Mouse (Mus musculus) layer of hippocampus, adult 9-11 months (tissue): ENCODE measurements at regions not wholly inside any gene's neighbourhood (a gene's known extent, or its start where the extent isn't known, plus 50 kb on each side); places are given as distances from the start of the nearest gene placed in this dataset.

ENCODE experiments used
- DNase-seq: peaks from one replicate; pipeline ENCODE4 v3.0.0; 2022

- DNase-seq, result peak; percentile 60
Observed at GRCm38 (mm10) chr9:61862071-61862480, 52.3 kb downstream of the Rplp1 start.

GRCm38 (mm10) chr9:61860147-61860546 lies 54.2 kb downstream of the Rplp1 start:
- peak; percentile 27 for DNase-seq

GRCm38 (mm10) chr9:61859438-61859837 lies 54.9 kb downstream of the Rplp1 start:
- no peak for DNase-seq

- DNase-seq, result no peak
Observed at GRCm38 (mm10) chr9:61857817-61858216, 56.5 kb downstream of the Rplp1 start.

- no peak for DNase-seq
Observed at GRCm38 (mm10) chr9:61856686-61857085, 57.7 kb downstream of the Rplp1 start.

GRCm38 (mm10) chr9:61855686-61856085 lies 58.7 kb downstream of the Rplp1 start:
- no peak for DNase-seq

GRCm38 (mm10) chr9:61853841-61854240 lies 60.5 kb downstream of the Rplp1 start:
- DNase-seq, result no peak

GRCm38 (mm10) chr9:61851331-61851730 lies 63.0 kb downstream of the Rplp1 start:
- no peak for DNase-seq

GRCm38 (mm10) chr9:61848401-61848800 lies 65.9 kb downstream of the Rplp1 start:
- DNase-seq, result no peak

- no peak for DNase-seq
Observed at GRCm38 (mm10) chr9:61847496-61847895, 66.8 kb downstream of the Rplp1 start.

- DNase-seq, result no peak
Observed at GRCm38 (mm10) chr9:61844645-61845044, 69.7 kb downstream of the Rplp1 start.

GRCm38 (mm10) chr9:61844141-61844540 lies 70.2 kb downstream of the Rplp1 start:
- no peak for DNase-seq

- no peak for DNase-seq
Observed at GRCm38 (mm10) chr9:61843513-61843912, 70.8 kb downstream of the Rplp1 start.

- DNase-seq, result no peak
Observed at GRCm38 (mm10) chr9:61842384-61842783, 72.0 kb downstream of the Rplp1 start.

- DNase-seq, result no peak
Observed at GRCm38 (mm10) chr9:61841222-61841621, 73.1 kb downstream of the Rplp1 start.

GRCm38 (mm10) chr9:61840353-61840752 lies 74.0 kb downstream of the Rplp1 start:
- no peak for DNase-seq

- no peak for DNase-seq
Observed at GRCm38 (mm10) chr9:61833226-61833625, 81.1 kb downstream of the Rplp1 start.

GRCm38 (mm10) chr9:61830236-61830635 lies 84.1 kb downstream of the Rplp1 start:
- DNase-seq, result peak; percentile 85

- DNase-seq, result no peak
Observed at GRCm38 (mm10) chr9:61829736-61830135, 84.6 kb downstream of the Rplp1 start.

GRCm38 (mm10) chr9:61829301-61829700 lies 85.0 kb downstream of the Rplp1 start:
- no peak for DNase-seq

GRCm38 (mm10) chr9:61827721-61828120 lies 86.6 kb downstream of the Rplp1 start:
- no peak for DNase-seq

- DNase-seq, result no peak
Observed at GRCm38 (mm10) chr9:61827014-61827413, 87.3 kb downstream of the Rplp1 start.

GRCm38 (mm10) chr9:61826415-61826814 lies 87.9 kb downstream of the Rplp1 start:
- DNase-seq, result no peak

- no peak for DNase-seq
Observed at GRCm38 (mm10) chr9:61825804-61826203, 88.5 kb downstream of the Rplp1 start.

- no peak for DNase-seq
Observed at GRCm38 (mm10) chr9:61819836-61820235, 94.5 kb downstream of the Rplp1 start.
